Mouse (Mus musculus): ENCODE data around the gene Pfdn6.
"Not testable (repeated sequence)": the region's sequence is repeated elsewhere in the genome, so short reads cannot be mapped to it uniquely, and the experiment has no call there.

Pfdn6 gene

DNA sequence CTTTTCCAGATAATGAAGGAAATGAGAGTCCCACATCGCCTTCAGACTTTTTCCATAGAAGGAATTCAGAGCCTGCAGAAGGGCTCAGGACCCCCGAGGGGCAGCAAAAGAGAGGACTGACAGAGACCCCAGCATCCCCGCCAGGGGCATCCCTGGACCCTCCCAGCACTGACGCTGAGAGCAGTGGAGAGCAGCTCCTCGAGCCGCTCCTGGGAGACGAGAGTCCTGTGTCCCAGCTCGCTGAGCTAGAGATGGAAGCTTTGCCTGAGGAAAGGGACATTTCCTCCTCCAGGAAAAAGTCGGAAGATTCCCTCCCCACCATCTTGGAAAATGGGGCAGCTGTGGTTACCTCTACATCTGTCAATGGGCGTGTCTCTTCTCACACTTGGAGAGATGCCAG lies 26.9 kb downstream of the Pfdn6 start:
- no peak for DNase-seq

DNA sequence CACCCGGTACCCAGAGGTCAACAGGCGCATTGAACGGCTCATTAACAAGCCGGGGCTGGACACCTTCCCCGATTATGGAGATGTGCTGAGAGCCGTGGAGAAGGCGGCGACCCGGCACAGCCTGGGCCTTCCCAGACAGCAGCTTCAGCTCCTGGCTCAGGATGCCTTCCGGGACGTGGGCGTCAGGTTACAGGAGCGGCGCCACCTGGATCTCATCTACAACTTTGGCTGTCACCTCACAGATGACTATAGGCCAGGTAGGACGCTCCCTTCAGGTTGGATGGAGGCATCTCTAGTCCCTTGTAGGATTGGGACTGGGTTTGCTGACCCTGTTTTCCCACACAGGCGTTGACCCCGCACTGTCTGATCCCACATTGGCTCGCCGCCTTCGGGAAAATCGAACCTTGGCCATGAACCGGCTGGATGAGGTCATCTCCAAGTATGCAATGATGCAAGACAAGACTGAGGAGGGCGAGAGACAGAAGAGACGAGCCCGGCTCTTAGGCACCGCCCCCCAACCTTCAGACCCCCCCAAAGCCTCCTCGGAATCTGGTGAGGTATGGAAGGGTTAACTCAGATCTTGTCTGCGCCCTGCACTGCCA lies 28.2 kb downstream of the Pfdn6 start:
- DNase-seq: no peak

DNA sequence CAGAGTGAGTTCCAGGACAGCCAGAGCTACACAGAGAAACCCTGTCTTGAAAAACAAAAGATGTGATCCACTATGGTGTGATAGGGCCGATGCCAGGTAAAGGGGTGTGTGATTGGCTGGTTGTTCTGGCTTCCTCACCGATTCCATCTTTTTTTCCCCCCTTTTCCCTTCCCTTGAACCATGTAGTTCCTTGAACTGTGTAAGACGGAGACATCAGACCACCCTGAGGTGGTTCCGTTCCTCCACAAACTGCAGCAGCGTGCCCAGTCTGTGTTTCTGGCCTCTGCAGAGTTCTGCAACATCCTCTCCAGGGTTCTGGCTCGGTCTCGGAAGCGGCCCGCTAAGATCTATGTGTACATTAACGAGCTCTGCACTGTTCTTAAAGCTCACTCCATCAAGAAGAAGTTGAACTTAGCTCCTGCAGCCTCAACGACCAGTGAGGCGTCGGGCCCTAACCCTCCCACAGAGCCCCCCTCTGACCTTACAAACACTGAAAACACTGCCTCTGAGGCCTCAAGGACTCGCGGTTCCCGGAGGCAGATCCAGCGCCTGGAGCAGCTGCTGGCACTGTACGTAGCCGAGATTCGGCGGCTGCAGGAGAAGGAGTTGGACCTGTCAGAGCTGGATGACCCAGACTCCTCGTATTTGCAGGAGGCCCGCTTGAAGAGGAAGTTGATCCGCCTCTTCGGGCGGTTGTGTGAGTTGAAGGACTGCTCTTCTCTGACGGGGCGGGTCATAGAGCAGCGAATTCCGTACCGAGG lies 28.9 kb downstream of the Pfdn6 start:
- DNase-seq: no peak

DNA sequence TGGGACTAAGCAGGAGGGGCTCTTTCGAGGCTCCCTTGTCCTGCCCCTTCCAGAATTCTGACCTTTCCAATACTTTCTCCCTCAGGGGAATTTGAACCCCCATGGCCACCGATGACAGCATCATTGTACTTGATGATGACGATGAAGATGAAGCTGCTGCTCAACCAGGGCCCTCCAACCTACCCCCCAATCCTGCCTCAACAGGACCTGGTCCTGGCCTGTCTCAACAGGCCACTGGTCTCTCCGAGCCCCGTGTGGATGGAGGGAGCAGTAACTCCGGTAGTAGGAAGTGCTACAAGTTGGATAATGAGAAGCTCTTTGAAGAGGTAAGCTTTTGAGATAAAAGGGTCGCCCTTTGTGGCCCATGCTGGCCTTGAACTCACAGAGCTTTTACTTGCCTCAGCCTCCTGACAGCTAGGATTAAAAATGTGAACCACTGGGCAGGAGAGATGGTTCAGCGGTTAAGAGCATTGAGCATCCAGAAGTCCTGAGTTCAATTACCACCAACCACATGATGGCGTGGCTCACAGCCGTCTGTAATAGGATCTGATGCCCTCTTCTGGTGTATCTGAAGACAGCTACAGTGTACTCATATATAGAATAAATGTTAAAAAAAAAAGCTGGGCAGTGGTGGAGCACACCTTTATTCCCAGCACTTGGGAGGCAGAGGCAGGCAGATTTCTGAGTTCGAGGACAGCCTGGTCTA lies 29.6 kb downstream of the Pfdn6 start:
- no peak for DNase-seq

DNA sequence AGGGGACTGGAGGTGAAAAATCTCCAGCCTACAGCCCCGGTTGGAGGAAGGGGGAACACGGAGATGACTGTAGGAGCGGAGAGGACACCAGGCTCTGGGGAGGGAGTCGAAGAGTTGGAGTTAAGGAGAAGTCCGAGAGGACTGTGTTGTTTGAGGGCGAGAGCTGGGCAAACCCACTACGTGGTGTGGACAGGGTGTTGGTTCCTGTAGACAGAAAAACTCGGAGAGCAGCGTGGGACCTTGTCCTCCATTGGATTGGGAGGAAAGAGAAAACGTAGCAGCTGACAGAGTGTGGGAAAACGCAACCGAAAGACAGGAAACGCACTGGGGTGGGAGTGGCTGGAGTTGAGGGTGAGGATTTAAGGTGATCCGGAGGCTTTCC lies 30.3 kb downstream of the Pfdn6 start:
- DNase-seq: no peak

DNA sequence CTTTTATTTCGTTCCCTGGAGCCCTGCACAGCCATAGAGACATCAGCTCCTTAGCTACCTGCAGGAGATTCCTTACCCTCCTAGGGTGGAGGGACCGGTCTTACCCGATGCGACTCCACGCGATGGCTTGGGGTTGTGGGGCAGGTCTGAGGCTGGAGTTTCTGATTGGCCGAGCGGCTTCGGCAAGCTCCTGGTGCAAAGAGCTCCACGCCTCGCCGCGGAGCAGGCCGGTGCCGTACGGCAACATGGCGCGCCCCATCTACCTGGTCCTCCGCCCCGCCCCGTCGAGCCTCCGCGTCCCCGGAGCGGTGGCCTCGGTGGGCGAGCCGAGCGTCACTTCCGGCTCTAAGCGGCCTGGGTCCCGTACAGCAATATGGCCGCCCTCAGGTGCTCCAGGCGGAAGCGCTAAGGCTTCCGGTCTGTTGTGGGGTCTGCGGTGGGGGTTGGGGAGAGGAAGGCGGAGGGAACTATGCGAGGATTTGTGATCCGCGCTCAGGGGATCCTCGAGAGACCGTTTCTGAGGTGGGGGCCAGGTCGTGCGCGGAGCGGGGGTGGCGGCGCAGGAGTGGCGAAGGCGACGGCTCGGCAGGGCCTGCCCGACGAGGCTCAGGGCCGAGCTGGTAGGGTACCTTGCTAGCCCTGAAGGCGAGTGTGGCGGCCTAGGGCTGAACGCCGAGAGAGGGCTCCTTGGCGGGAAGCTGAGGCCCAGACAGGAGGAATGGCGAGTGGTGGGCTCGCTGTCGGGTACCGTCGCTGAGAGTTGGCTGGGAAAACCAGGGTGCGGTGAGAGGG lies 30.9 kb downstream of the Pfdn6 start, which contains the start of gene Daxx:
Gene Daxx, plus strand, starts transcription at position 338 of the 792 bp plus-strand sequence.
- DNase-seq: peak; percentile 99

DNA sequence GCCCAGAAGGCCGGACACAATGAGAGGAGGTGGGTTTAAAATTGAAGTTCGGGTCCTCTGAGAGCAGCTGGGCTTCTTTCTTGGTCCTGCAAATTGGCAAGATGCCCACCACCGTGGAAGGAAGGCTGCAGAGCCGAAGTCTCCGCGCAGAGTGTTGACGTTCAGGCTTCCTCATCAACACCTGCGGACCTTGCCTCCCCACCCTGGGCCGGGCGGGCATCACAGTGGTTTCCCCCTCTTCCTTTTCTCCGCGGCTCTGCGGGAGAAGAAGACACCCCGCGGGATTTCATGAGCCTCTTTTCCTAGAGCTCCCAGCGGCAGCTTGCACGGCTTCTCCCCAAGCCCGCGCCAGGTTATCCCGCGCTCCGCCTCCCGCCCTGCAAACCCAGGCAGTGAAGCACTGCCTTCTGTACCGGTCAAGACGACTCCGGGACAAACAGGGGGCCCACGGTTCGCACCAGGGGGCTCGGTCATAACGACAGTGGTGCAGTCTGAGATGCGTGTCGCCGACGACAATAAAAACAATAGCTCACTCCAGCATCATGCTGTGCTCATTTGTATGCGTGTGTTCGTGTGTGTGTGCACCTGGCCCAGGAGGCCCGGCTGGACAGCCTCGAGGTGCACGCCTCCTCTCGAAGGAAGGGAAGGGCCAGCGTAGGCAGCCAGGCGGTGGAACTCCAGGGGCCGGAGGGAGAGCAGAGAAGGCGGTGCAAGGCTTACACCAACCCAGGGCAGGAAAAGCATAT lies 31.6 kb downstream of the Pfdn6 start:
- DNase-seq: peak; percentile 65

DNA sequence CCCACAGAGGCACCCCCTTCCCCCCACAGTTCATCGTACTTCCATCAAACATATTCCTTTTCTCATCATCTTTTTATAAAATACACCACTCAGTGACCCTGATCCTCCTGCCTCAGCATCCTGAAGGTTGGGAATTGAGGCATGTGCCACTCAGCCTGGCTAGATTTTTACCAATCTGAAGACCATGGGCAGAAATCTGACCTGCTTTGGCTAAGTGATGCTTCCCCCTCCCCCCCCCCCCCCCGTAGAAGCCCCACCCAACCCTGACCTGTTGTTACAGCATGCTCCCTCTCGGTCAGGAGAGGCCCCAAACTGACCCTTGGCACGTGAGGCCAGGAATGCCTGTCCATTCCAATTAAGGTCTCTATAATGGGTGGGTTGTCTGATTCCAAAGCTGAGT lies 35.3 kb downstream of the Pfdn6 start, which contains the start of gene Platr17:
Gene Platr17, plus strand, starts transcription at position 301 of the 400 bp plus-strand sequence.
- not testable (repeated sequence) for DNase-seq

DNA sequence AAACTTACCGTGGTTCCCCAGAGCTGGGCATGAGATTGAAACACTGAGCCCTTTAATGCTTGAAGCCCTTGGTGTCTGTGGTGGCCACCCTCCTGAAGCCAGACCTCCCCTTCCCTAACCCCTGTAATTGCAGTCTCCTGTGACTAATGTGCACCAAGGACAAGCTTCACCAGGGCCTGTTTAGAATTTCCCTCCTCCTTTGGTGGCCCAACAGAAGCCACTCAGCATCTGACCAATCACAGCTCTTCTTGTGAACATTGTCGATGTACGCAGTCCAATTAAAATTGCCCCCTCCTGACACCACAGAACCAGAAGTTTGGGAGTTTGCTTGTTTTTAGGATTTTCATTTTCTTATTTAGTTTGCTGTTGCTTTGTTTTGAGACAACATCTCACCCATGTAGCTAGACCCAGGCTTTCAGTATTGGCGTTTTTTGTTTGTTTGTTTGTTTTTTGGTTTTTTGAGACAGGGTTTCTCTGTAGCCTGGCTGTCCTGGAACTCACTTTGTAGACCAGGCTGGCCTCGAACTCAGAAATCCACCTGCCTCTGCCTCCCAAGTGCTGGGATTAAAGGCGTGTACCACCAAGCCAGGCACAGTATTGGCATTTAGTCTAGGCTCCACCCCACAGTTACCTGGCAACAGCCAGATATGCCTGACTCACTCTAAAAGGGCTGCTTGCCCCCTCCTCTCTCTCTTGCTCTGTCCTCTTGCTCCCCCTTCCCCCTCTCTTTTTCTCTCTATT lies 36.1 kb downstream of the Pfdn6 start:
- DNase-seq: not testable (repeated sequence)

DNA sequence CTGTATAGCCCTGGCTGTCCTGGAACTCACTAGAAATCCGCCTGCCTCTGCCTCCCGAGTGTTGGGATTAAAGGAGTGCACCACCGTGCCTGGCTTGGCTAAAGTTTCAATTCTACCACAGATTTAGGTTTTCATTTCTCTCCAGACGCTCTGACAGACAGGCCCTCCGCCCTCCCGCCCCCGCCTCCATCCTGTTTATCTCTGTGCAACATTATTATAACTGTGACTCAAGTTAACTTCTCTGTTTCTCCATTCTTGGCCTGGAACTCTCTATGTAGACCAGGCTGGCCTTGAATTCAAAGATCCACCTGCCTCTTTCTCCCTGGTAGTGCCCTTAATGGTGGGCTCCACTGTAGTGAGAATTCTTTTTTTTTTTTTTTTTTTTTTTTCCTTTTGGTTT lies 37.7 kb downstream of the Pfdn6 start:
- no peak for DNase-seq

DNA sequence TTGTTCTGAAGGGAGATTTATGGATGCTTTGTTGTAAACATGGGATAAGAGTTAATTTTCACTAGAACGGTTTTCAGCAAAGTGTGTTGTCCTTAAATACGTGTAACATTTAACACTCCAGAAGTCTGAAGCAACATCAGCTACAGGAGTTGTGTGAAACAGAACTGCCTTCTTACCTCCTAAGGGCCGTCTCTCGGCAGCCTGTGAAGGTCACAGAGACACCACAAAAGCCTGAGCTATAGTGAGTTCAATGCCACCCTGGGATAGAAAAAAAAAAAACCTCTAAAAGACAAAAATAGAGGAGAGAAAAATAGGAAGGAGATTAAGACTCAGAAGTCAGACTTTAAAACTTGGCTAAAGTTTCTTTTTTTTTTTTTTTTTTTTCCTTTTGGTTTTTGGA lies 38.1 kb downstream of the Pfdn6 start:
- DNase-seq: no peak

DNA sequence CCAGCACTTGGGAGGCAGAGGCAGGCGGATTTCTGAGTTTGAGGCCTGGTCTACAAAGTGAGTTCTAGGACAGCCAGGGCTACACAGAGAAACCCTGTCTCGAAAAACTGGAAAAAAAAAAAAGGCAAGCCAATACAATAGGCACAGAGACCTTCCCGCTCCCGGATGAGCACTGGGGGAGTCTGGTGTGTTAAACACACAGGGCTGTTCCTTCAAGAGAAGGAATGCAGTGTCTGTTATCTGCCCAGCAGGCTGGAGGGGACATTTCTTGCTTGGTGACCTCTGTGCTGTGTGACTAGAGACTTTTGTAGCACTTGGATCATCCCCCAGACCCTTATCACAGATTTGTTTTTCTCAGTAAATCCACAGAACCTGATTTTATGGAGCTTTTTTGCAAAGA lies 38.5 kb downstream of the Pfdn6 start:
- DNase-seq: no peak

DNA sequence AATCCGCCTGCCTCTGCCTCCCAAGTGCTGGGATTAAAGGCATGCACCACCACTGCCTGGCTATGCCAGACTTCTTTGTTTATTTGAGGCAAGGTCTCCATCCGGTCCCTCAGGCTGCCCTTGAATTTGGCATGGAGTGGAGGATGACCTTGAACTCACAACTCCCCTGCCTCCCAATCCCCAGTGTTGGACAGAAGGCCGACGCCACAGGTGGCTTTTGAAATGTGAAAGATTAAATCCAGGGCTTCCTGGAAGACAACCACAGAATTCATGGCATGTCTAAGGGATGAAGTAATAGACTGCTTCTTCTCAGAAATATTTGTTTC lies 39.2 kb downstream of the Pfdn6 start:
- no peak for DNase-seq

DNA sequence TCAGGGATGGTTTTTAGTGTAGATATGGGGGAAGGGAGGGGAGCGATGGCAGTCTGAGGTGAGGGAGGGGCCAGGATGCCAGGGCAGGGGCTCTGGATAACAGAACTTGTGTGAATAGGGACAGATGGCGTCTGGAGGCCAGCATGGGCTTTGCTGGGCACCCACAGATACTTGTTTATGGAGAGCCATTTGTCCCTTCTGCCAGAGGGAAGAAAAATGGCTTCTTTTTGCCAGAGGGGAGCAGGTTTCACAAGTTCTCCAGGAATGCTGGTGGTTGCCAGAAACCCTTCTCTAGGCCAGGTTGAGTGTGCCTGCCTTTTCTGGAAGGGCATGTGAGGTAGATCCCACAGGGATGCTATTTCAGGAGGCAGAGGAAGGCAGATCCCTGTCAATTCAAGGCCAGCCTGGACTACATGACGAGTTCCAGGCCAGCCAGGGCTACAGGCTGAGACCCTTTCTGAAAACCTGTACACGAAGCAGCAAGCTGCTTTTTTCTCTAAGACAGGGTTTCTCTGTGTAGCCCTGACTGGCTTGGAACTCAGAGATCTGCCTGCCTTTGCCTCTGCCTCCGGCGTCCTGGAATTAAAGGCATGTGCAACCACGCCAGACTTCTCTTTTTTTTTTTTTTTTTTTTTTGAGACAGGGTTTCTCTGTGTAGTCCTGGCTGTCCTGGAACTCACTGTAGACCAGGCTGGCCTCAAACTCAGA lies 39.7 kb downstream of the Pfdn6 start:
- no peak for DNase-seq

DNA sequence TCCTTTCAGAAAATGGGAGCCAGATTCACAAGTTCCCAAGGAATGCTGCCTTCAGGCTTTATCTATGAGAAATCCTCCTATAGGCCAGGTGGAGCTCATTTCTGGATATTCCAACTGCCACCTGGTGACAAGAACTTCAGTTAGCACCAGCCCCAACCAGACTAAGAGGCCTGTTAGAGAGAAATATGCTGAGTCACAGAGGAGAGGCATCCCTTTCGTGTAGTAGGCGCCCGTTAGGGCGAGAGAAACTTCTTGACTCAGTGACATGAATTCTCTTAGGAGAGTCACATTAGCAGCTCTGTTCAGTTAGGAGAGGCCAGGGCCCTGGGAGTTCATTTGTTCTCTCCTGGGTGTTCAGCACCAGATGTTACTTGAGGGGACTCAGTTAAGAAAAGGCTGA lies 40.5 kb downstream of the Pfdn6 start:
- no peak for DNase-seq

DNA sequence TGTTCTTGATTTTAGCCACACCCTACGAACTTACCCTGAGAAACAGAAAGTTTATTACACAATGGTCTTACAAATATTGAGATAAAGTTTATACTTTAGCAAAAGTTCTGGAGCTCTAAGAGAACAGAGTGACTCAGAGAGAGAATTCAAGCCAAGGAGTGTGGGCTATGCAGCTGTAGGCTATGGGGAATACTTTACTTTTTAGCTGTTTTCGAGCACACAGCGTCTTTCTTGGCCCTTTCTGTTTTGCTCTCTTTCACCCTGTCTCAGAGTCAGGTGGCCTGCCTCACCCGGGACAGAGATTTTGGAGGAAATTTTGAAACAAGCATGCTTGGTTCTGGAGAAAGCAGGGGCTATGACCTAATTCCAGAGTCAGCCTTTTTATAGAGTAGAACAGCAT lies 42.0 kb downstream of the Pfdn6 start:
- DNase-seq: not testable (repeated sequence)

DNA sequence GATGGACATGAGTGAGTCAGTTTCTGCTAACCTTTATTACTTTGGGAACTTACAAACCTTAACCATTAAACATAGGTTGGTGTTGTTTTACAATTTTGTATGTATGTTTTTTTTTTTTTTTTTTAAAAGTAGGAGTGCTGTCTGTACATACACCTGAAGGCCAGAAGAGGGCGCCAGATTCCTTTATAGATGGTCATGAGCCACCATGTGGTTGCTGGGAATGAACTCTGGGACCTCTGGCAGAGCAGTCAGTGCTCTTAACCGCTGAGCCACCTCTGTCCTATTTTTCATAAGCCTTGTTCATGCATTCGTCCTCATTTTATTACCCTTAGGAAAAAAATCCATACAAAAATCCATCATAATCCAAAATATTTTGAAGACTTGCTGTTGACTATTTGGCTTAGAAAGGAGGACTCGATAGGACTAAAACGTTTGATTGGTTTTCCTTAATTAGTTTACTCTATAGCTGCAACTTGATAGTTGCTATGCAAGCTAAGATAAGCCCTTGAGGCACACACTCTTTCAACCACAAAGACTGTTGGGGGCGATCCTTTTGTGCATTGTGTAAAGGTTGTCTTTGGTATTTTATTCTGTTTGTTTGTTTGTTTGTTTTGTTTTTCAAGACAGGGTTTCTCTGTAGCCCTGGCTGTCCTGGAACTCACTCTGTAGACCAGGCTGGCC lies 42.9 kb downstream of the Pfdn6 start:
- no peak for DNase-seq

DNA sequence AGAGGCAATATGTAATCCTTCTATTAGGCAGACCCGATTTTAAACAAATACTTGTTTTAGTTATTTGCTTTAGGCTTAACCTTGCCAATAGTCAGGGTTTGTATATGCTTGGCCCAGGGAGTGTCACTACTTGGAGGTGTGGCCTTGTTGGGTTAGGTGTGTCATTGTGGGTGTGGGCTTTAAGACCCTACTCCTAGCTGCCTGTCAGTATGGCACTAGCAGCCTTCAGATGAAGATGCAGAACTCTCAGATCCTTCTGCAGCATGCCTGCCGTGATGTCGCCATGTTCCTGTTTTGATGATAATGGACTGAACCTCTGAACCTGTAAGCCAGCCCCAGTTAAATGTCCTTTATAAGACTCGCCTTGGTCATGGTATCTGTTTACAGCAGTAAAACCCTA lies 47.1 kb downstream of the Pfdn6 start:
- not testable (repeated sequence) for DNase-seq

DNA sequence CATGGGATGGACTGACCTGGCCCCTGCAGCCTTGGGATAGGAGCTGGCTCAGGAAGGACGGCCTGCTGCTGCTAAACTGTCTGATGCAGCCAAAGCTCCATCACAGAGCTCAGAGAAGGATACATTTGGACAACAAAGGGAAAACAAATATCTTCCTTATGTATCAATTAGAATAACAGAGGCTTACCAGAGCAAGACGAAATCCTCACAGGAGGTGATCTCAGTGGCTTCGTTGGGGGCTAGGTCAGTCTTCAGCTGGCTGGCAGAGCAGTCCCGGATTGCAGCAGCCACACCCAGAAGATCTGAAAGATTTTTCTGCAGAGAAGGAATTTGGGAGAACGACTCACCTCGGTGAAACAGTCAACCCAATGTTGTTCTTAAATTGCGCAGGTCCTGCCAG lies 47.7 kb downstream of the Pfdn6 start:
- no peak for DNase-seq

DNA sequence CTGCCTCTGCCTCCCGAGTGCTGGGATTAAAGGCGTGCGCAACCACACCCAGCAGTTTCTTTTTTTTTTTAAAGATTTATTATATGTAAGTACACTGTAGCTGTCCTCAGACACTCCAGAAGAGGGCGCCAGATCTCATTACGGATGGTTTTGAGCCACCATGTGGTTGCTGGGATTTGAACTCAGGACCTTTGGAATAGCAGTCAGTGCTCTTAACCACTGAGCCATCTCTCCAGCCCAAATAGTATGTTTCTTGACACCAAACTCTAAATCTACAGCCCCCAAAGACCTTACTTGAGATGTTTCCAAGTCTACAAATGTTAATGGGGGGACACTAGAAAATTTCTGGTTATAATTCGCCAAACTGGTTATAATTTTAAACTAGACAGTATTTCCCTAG lies 48.3 kb downstream of the Pfdn6 start:
- DNase-seq: not testable (repeated sequence)

DNA sequence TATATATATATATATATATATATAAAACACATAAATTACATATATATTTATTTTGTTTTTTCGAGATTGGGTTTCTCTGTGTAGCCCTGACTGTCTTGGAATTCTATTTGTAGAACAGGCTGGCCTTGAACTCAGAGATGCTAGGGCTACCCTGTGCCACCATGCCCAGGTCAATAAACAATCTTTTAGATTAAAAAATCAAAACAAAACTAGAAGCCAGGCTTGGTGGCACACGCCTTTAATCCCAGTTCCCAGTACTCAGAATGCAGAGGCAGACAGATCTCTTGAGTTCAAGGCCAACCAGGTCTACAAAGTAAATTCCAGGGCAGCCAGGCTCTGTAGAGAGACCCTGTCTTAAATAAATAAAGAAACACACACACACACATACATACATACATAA lies 48.8 kb downstream of the Pfdn6 start:
- no peak for DNase-seq

Measured in layer of hippocampus, adult 9-11 months (tissue).